Mouse (Mus musculus) MEL (cell line): Measurements from ENCODE around the gene Napsa. TPM values are rescaled to one million over a fixed set of nuclear protein-coding genes. Genes with fewer than 3 reads are reported as not detected.

Experiments used
- DNase-seq: peaks from one replicate; pipeline ENCODE4 v3.0.0; 2011; ENCODE audit warnings: low read depth, low spot score
- H3K27ac ChIP-seq: 2 replicates; pipeline ENCODE4 v1.5.1; 2012; ENCODE audit warnings: low read depth, mild to moderate bottlenecking, control low read depth, low read length, moderate library complexity; ENCODE audit not compliant: control insufficient read depth
- H3K27me3 ChIP-seq, 2 experiments: fragments of 150-350 bp in 1 of 2; sonication (generic) in 1 of 2; 2 replicates each; pipeline ENCODE4 v1.6.1; 2012; ENCODE audit warnings: low read length in 2 of 2, mild to moderate bottlenecking in 2 of 2, improper control_type of control experiment in 1 of 2, moderate library complexity in 1 of 2; ENCODE audit not compliant: insufficient read depth in 2 of 2, control insufficient read depth in 1 of 2
- H3K36me3 ChIP-seq, 2 experiments: 2 replicates each; pipeline ENCODE4 v1.6.1; 2012 to 2014; ENCODE audit warnings: low read length in 2 of 2, improper control_type of control experiment in 1 of 2, inconsistent platforms in 1 of 2, mild to moderate bottlenecking in 1 of 2; ENCODE audit not compliant: insufficient read depth in 2 of 2, control insufficient read depth in 1 of 2
- H3K4me1 ChIP-seq, 2 experiments: fragments of 150-350 bp in 1 of 2; sonication (generic) in 1 of 2; 2 replicates each; pipeline ENCODE4 v1.6.1; 2012; ENCODE audit warnings: low read length in 2 of 2, improper control_type of control experiment in 1 of 2, mild to moderate bottlenecking in 1 of 2; ENCODE audit not compliant: insufficient read depth in 2 of 2, control insufficient read depth in 1 of 2
- H3K4me3 ChIP-seq, 2 experiments: fragments of 150-350 bp in 1 of 2; sonication (generic) in 1 of 2; 2 replicates each; pipeline ENCODE4 v1.5.1; 2012; ENCODE audit warnings: low read depth in 2 of 2, low read length in 2 of 2, mild to moderate bottlenecking in 2 of 2, moderate library complexity in 2 of 2, control low read depth in 1 of 2, improper control_type of control experiment in 1 of 2; ENCODE audit not compliant: control insufficient read depth in 1 of 2, insufficient read depth in 1 of 2
- H3K79me2 ChIP-seq: 2 replicates; pipeline ENCODE4 v1.6.1; 2012; ENCODE audit warnings: mild to moderate bottlenecking, low read length, moderate library complexity; ENCODE audit not compliant: control insufficient read depth, poor library complexity, insufficient read depth
- H3K9ac ChIP-seq: 2 replicates; pipeline ENCODE4 v1.6.1; 2012; ENCODE audit warnings: low read depth, mild to moderate bottlenecking, control low read depth, low read length, moderate library complexity; ENCODE audit not compliant: control insufficient read depth, poor library complexity, severe bottlenecking
- H3K9me3 ChIP-seq: fragments of 150-350 bp; sonication (generic); replicated peaks from 2 replicates; pipeline ENCODE4 v1.6.1; 2012; ENCODE audit warnings: mild to moderate bottlenecking, low read length, improper control_type of control experiment, moderate library complexity; ENCODE audit not compliant: insufficient read depth
- BHLHE40 ChIP-seq: IDR thresholded peaks from 2 replicates; pipeline ENCODE4 v1.6.1; 2012; ENCODE audit warnings: low read depth, mild to moderate bottlenecking, inconsistent platforms, low read length, improper control_type of control experiment, borderline replicate concordance
- CHD2 ChIP-seq: IDR thresholded peaks from 2 replicates; pipeline ENCODE4 v1.6.1; 2011; ENCODE audit warnings: low read length, improper control_type of control experiment
- CTCF ChIP-seq, 3 experiments: IDR thresholded peaks in 2 of 3; conservative IDR thresholded peaks in 1 of 3; 2 replicates each; pipeline ENCODE4 v1.5.1; 2011 to 2012; ENCODE audit warnings: low read length in 3 of 3, low read depth in 2 of 3, mild to moderate bottlenecking in 2 of 3, improper control_type of control experiment in 1 of 3, inconsistent platforms in 1 of 3, mixed read lengths in 1 of 3, moderate library complexity in 1 of 3; ENCODE audit not compliant: control insufficient read depth in 1 of 3, insufficient read depth in 1 of 3, poor library complexity in 1 of 3, severe bottlenecking in 1 of 3
- EP300 ChIP-seq, 2 experiments: IDR thresholded peaks; 2 replicates each; pipeline ENCODE4 v1.6.1; 2011; ENCODE audit warnings: improper control_type of control experiment in 2 of 2, low read length in 2 of 2, low read depth in 1 of 2, mild to moderate bottlenecking in 1 of 2
- GATA1 ChIP-seq: IDR thresholded peaks from 2 replicates; pipeline ENCODE4 v1.6.1; 2011; ENCODE audit warnings: low read depth, low read length, improper control_type of control experiment
- HCFC1 ChIP-seq: IDR thresholded peaks from 2 replicates; pipeline ENCODE4 v1.6.1; 2012; ENCODE audit warnings: low read depth, mild to moderate bottlenecking, inconsistent platforms, low read length, improper control_type of control experiment, moderate library complexity
- JUND ChIP-seq: IDR thresholded peaks from 2 replicates; pipeline ENCODE4 v1.6.1; 2011; ENCODE audit warnings: low read depth, mild to moderate bottlenecking, improper control_type of control experiment, low read length
- MAFK ChIP-seq: IDR thresholded peaks from 2 replicates; pipeline ENCODE4 v1.6.1; 2011; ENCODE audit warnings: low read depth, mild to moderate bottlenecking, low read length, improper control_type of control experiment, borderline replicate concordance
- MXI1 ChIP-seq: IDR thresholded peaks from 2 replicates; pipeline ENCODE4 v1.6.1; 2011; ENCODE audit warnings: mild to moderate bottlenecking, low read depth, low read length, improper control_type of control experiment
- MYC ChIP-seq: IDR thresholded peaks from 2 replicates; pipeline ENCODE4 v1.6.1; 2011; ENCODE audit warnings: low read depth, mild to moderate bottlenecking, low read length, improper control_type of control experiment, moderate library complexity
- POLR2AphosphoS5 ChIP-seq: IDR thresholded peaks from 2 replicates; pipeline ENCODE4 v1.6.1; 2012; ENCODE audit warnings: low read depth, borderline replicate concordance, mild to moderate bottlenecking, inconsistent platforms, low read length, moderate library complexity, mixed read lengths
- RAD21 ChIP-seq: IDR thresholded peaks from 2 replicates; pipeline ENCODE4 v1.6.1; 2011; ENCODE audit warnings: mild to moderate bottlenecking, low read depth, low read length, improper control_type of control experiment
- SMC3 ChIP-seq: IDR thresholded peaks from 2 replicates; pipeline ENCODE4 v1.6.1; 2011; ENCODE audit warnings: low read depth, low read length, improper control_type of control experiment
- TAL1 ChIP-seq: IDR thresholded peaks from 2 replicates; pipeline ENCODE4 v1.6.1; 2012; ENCODE audit warnings: mild to moderate bottlenecking, inconsistent platforms, low read length, moderate library complexity, mixed read lengths
- TBP ChIP-seq: IDR thresholded peaks from 2 replicates; pipeline ENCODE4 v1.8.0; 2011; ENCODE audit warnings: low read depth, low read length, improper control_type of control experiment
- USF1 ChIP-seq: IDR thresholded peaks from 2 replicates; pipeline ENCODE4 v1.6.1; 2014; ENCODE audit warnings: low read depth, mild to moderate bottlenecking, inconsistent platforms, low read length, improper control_type of control experiment, moderate library complexity
- USF2 ChIP-seq, 2 experiments: IDR thresholded peaks; 2 replicates each; pipeline ENCODE4 v1.6.1; 2011 to 2012; ENCODE audit warnings: improper control_type of control experiment in 2 of 2, low read length in 2 of 2, borderline replicate concordance in 1 of 2, inconsistent platforms in 1 of 2, low read depth in 1 of 2, mild to moderate bottlenecking in 1 of 2; ENCODE audit not compliant: insufficient read depth in 1 of 2
- ZC3H11A ChIP-seq: IDR thresholded peaks from 2 replicates; pipeline ENCODE4 v1.6.1; 2012; ENCODE audit warnings: low read depth, mild to moderate bottlenecking, inconsistent platforms, low read length, improper control_type of control experiment
- ZMIZ1 ChIP-seq: IDR thresholded peaks from 2 replicates; pipeline ENCODE4 v1.6.1; 2012; ENCODE audit warnings: low read depth, mild to moderate bottlenecking, inconsistent platforms, low read length, improper control_type of control experiment, moderate library complexity
- ZNF384 ChIP-seq: IDR thresholded peaks from 2 replicates; pipeline ENCODE4 v1.6.1; 2012; ENCODE audit warnings: low read depth, mild to moderate bottlenecking, inconsistent platforms, low read length, improper control_type of control experiment
- polyA plus RNA-seq, 2 experiments: library from polyadenylated mRNA; stranded (reverse) in 1 of 2; unstranded in 1 of 2; fragments of >175 nt in 1 of 2; fragments of >200 nt in 1 of 2; gene quantifications; 2 replicates each; pipeline versions ENCODE4 v1.2.1 to v1.2.4; 2012; ENCODE audit warnings: low replicate concordance in 2 of 2, low read depth in 1 of 2; ENCODE audit not compliant: insufficient read length in 2 of 2, insufficient read depth in 1 of 2, missing spikeins in 1 of 2
- total RNA-seq: library from RNA; depleted of rRNA; stranded (reverse); fragments of 300-350 nt; gene quantifications from 2 replicates; pipeline ENCODE4 v1.2.3, GENCODE M21; 2012

Napsa gene
- total and polyA plus RNA-seq, 3 experiments = 0.33 TPM; not detected in 2

DNA sequence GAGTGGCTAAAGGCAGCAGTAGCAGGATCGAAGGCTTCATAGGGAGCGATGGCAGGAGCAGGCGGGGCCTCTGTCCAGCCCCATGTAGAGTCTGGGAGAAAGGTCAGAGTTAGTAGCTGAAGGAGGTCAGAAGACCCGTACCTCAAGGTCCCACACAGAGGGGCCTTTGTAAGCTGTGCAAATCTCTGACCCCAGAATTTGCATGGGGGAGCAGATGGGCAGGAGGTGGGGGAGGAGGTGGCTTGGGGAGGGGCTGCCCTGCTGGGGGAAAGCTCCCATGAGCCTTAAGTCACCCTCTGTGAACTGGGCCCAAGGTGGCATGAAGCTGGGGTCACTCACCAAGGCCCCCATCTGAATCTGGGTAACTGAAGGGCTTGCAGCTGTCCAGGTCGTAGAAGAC, 42.7 kb upstream of the Napsa start:
- Histone ChIP-seq H3K9ac (no peak overlapping the region), H3K27ac (no peak overlapping the region), H3K4me3 (no peak overlapping the region), H3K9me3 (no peaks in the 10 kb centered on the region), H3K36me3 (0 out of 4 replicates have a peak, but pooled peaks cover 0 to 2% of the 10 kb centered on the region in 2 experiments), H3K4me1 (peaks cover 0 to 6% of the 10 kb centered on the region in 2 experiments; a peak in 2 of 4 replicates), H3K79me2 (no peaks in the 10 kb centered on the region; the same call in 1 of the 2 replicates), H3K27me3 (no peaks in the 10 kb centered on the region; a peak in 1 of 4 replicates)
- DNase-seq = no peak
- TF ChIP-seq USF1 = no peak

DNA sequence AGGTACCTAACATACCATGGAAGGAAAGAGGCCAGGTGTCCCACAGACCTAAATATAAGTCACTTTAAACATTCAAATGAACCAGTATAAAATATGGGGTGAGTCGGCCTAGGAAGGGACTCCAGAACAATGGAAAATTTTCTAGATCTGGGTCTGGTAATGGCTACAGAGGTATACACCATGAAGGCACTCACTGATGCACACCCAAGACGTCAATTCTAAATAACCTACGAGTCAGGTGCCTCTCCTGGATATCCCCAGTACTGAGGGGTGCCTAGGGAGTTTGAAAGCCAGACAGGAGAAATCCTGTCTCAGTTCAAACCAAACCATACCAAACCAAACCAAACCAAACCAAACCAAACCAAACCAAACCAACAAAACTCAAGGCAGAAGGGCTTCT, 41.7 kb upstream of the Napsa start:
- 0 out of 4 replicates have a peak, but pooled peaks cover 0 to 2% of the 10 kb centered on the region in 2 experiments for H3K36me3 ChIP-seq
- H3K9me3 ChIP-seq = no peaks in the 10 kb centered on the region
- DNase-seq = no peak
- TF ChIP-seq POLR2AphosphoS5 = no peak
- no peak for TF ChIP-seq GATA1
- no peak for TF ChIP-seq MXI1
- TF ChIP-seq ZC3H11A = no peak
- TF ChIP-seq TBP = no peak
- TF ChIP-seq SMC3 = no peak
- no peak for TF ChIP-seq MYC
- no peak for TF ChIP-seq TAL1
- no peak for TF ChIP-seq MAFK
- TF ChIP-seq RAD21 = no peak
- TF ChIP-seq ZNF384 = no peak
- TF ChIP-seq CTCF (IDR thresholded peaks at IDR 0.05 in 2 of 3, conservative IDR thresholded peaks at IDR 0.05 in 1 of 3; ENCODE audit: control insufficient read depth in 1 of 3, insufficient read depth in 1 of 3, low read depth in 2 of 3, low read length in 3 of 3, poor library complexity in 1 of 3, severe bottlenecking in 1 of 3) = no peak
- TF ChIP-seq JUND = no peak
- no peak for TF ChIP-seq CHD2
- TF ChIP-seq ZMIZ1 = no peak
- no peak for TF ChIP-seq BHLHE40
- no peak for TF ChIP-seq HCFC1
- TF ChIP-seq EP300 (IDR thresholded peaks at IDR 0.05; ENCODE audit: low read depth in 1 of 2, low read length in 2 of 2) = no peak
- no peak for TF ChIP-seq USF2 (IDR thresholded peaks at IDR 0.05; ENCODE audit: borderline replicate concordance in 1 of 2, insufficient read depth in 1 of 2, low read depth in 1 of 2, low read length in 2 of 2)
- H3K4me1 ChIP-seq = peaks cover 0 to 6% of the 10 kb centered on the region in 2 experiments; a peak in 2 of 4 replicates
- H3K79me2 ChIP-seq = no peaks in the 10 kb centered on the region; the same call in 1 of the 2 replicates
- H3K9ac ChIP-seq = no peak overlapping the region
- H3K4me3 ChIP-seq = no peak overlapping the region
- no peak overlapping the region for H3K27ac ChIP-seq
- H3K27me3 ChIP-seq = no peaks in the 10 kb centered on the region
